Mouse (Mus musculus): Measurements from ENCODE around the gene Hist1h3f.

Hist1h3f gene

GRCm38 (mm10) chr13:23543965-23544786 lies at the start of gene Hist1h3f:
TSS of gene Hist1h3f (plus strand) at chr13:23544052.
- peak; percentile 66 to 82 for DNase-seq (ENCODE audit: low spot score in 2 of 2)

- no peak for DNase-seq (ENCODE audit: low spot score in 2 of 2)
These were observed 48.3 kb upstream of the Hist1h3f start for GRCm38 (mm10) chr13:23495526-23495925.

- peak in 1 of 2 experiments; percentile 43 for DNase-seq (ENCODE audit: low spot score in 2 of 2)
These were observed 46.1 kb upstream of the Hist1h3f start for GRCm38 (mm10) chr13:23497656-23498321.

GRCm38 (mm10) chr13:23498653-23499052 lies 45.2 kb upstream of the Hist1h3f start:
- no peak for DNase-seq (ENCODE audit: low spot score in 2 of 2)

GRCm38 (mm10) chr13:23499943-23500342 lies 43.9 kb upstream of the Hist1h3f start:
- DNase-seq (ENCODE audit: low spot score in 2 of 2): no peak

- DNase-seq (ENCODE audit: low spot score in 2 of 2): peak; percentile 76 to 86
These were observed 43.2 kb upstream of the Hist1h3f start for GRCm38 (mm10) chr13:23500424-23501200.

GRCm38 (mm10) chr13:23501511-23501910 lies 42.3 kb upstream of the Hist1h3f start:
- no peak for DNase-seq (ENCODE audit: low spot score in 2 of 2)

- DNase-seq (ENCODE audit: low spot score in 2 of 2): no peak
These were observed 41.8 kb upstream of the Hist1h3f start for GRCm38 (mm10) chr13:23502031-23502567.

- DNase-seq (ENCODE audit: low spot score in 2 of 2): no peak
These were observed 40.9 kb upstream of the Hist1h3f start for GRCm38 (mm10) chr13:23502916-23503315.

GRCm38 (mm10) chr13:23503797-23504196 lies 40.1 kb upstream of the Hist1h3f start:
- DNase-seq (ENCODE audit: low spot score in 2 of 2): peak; percentile 52 to 74

GRCm38 (mm10) chr13:23505662-23506345 lies 38.0 kb upstream of the Hist1h3f start:
- DNase-seq (ENCODE audit: low spot score in 2 of 2): no peak

GRCm38 (mm10) chr13:23506351-23506750 lies 37.5 kb upstream of the Hist1h3f start:
- no peak for DNase-seq (ENCODE audit: low spot score in 2 of 2)

GRCm38 (mm10) chr13:23506819-23507515 lies 36.9 kb upstream of the Hist1h3f start:
- no peak for DNase-seq (ENCODE audit: low spot score in 2 of 2)

GRCm38 (mm10) chr13:23510127-23510526 lies 33.7 kb upstream of the Hist1h3f start:
- DNase-seq (ENCODE audit: low spot score in 2 of 2): no peak

GRCm38 (mm10) chr13:23513517-23513916 lies 30.3 kb upstream of the Hist1h3f start:
- no peak for DNase-seq (ENCODE audit: low spot score in 2 of 2)

- DNase-seq (ENCODE audit: low spot score in 2 of 2): no peak
These were observed 28.6 kb upstream of the Hist1h3f start for GRCm38 (mm10) chr13:23515281-23515680.

GRCm38 (mm10) chr13:23515826-23516620 lies 27.8 kb upstream of the Hist1h3f start:
- no peak for DNase-seq (ENCODE audit: low spot score in 2 of 2)

GRCm38 (mm10) chr13:23516822-23517602 lies 26.8 kb upstream of the Hist1h3f start:
- DNase-seq (ENCODE audit: low spot score in 2 of 2): peak; percentile 73 to 80

Data from right cerebral cortex, postnatal 10 days (tissue).